10 mouse cellular contexts compared by ENCODE assay signal in genomic region chr10:22191035-22191434, GRCm38 (mm10). TPM values are rescaled to one million over a fixed set of nuclear protein-coding genes. Genes with fewer than 3 reads are reported as not detected.
DNase-seq lines count a peak whose midpoint lies in the region; ATAC-seq lines count a peak whose summit lies in the region.
"Not testable (repeated sequence)": the region's sequence is repeated elsewhere in the genome, so short reads cannot be mapped to it uniquely, and the experiment has no call there.
"Had no signal": no experiment of that assay in that cellular context is flagged by ENCODE, and none has a peak within 500 bp of the region (broad histone marks: within the 10 kb centered on the region; RNA-seq: fewer than 3 reads in every experiment).

No protein-coding gene starts in this region.

- H3K27ac ChIP-seq in forebrain, embryonic 13.5 days; heart, embryonic 13.5 days (replicated peaks); hindbrain, embryonic 16.5 days (ENCODE audit: low read depth, low read length); limb, embryonic 10.5 days; midbrain, embryonic 12.5 days (replicated peaks); neural tube, embryonic 13.5 days (replicated peaks): not testable (repeated sequence)

- H3K4me3 ChIP-seq in forebrain, embryonic 13.5 days; heart, embryonic 13.5 days; hindbrain, embryonic 16.5 days (ENCODE audit: low read length); limb, embryonic 10.5 days; midbrain, embryonic 12.5 days; neural tube, embryonic 13.5 days: not testable (repeated sequence)

- H3K4me1 ChIP-seq in forebrain, embryonic 13.5 days; heart, embryonic 13.5 days; hindbrain, embryonic 16.5 days (ENCODE audit: control insufficient read depth, insufficient read depth, low read depth, low read length); limb, embryonic 10.5 days; midbrain, embryonic 12.5 days; neural tube, embryonic 13.5 days (replicated peaks): not testable (repeated sequence)

- WGBS in forebrain, embryonic 13.5 days: 7% methylated on average over 7 of the region's 10 CpGs
- 4% methylated on average over 7 of the region's 10 CpGs for WGBS in heart, embryonic 13.5 days
- 7% methylated on average over 6 of the region's 10 CpGs for WGBS in hindbrain, embryonic 16.5 days
- 5% methylated on average over 10 of the region's 10 CpGs for WGBS in limb, embryonic 10.5 days
- WGBS in midbrain, embryonic 12.5 days: 7% methylated on average over 9 of the region's 10 CpGs
- WGBS in neural tube, embryonic 13.5 days: 7% methylated on average over 7 of the region's 10 CpGs

- not testable (repeated sequence) for H3K36me3 ChIP-seq in forebrain, embryonic 13.5 days (ENCODE audit: poor library complexity, severe bottlenecking); heart, embryonic 13.5 days; hindbrain, embryonic 16.5 days (ENCODE audit: control insufficient read depth, insufficient read depth, low read length); limb, embryonic 10.5 days; midbrain, embryonic 12.5 days; neural tube, embryonic 13.5 days

- not testable (repeated sequence) for H3K27me3 ChIP-seq in forebrain, embryonic 13.5 days; heart, embryonic 13.5 days (replicated peaks); hindbrain, embryonic 16.5 days (replicated peaks; ENCODE audit: control insufficient read depth, insufficient read depth, low read length); limb, embryonic 10.5 days (ENCODE audit: low read depth, poor library complexity, severe bottlenecking); midbrain, embryonic 12.5 days; neural tube, embryonic 13.5 days

- not testable (repeated sequence) for H3K9ac ChIP-seq in forebrain, embryonic 13.5 days; heart, embryonic 13.5 days; hindbrain, embryonic 16.5 days (ENCODE audit: low read depth, low read length); midbrain, embryonic 12.5 days (replicated peaks); neural tube, embryonic 13.5 days

- H3K4me2 ChIP-seq in forebrain, embryonic 13.5 days: peak overlapping the region; percentile 36
- H3K4me2 ChIP-seq in heart, embryonic 13.5 days: peak overlapping the region; percentile 33
- peak overlapping the region; percentile 32 for H3K4me2 ChIP-seq in hindbrain, embryonic 16.5 days (ENCODE audit: low read length)
- H3K4me2 ChIP-seq in midbrain, embryonic 12.5 days (replicated peaks): peak overlapping the region; percentile 30
- peak overlapping the region; percentile 36 for H3K4me2 ChIP-seq in neural tube, embryonic 13.5 days

- H3K9me3 ChIP-seq in forebrain, embryonic 13.5 days (replicated peaks); heart, embryonic 13.5 days; hindbrain, embryonic 16.5 days (ENCODE audit: control insufficient read depth, low read length); limb, embryonic 10.5 days (replicated peaks); midbrain, embryonic 12.5 days; neural tube, embryonic 13.5 days: not testable (repeated sequence)

- ATAC-seq in forebrain, embryonic 13.5 days: peak; percentile 74
- not testable (repeated sequence) for ATAC-seq in heart, embryonic 13.5 days (ENCODE audit: extremely low read depth, insufficient number of reproducible peaks, low FRiP score, low TSS enrichment)
- peak; percentile 86 for ATAC-seq in hindbrain, embryonic 16.5 days
- ATAC-seq in midbrain, embryonic 12.5 days (ENCODE audit: low FRiP score, low read depth): peak; percentile 80
- peak; percentile 84 for ATAC-seq in neural tube, embryonic 13.5 days (ENCODE audit: low read depth)

- peak; percentile 28 for DNase-seq in embryo, embryonic 9.5 days (ENCODE audit: extremely low spot score)
- peak; percentile 50 for DNase-seq in limb, embryonic 10.5 days (ENCODE audit: low spot score)

RNA-seq across cellular contexts. Expression of gene H60b, which starts 32.6 kb away (rescaled TPM):
- polyA plus RNA-seq in forebrain, embryonic 13.5 days (2015; fragmentation: Nextera tagmentation; extraction: Ambion mirVana): 0.61 and 0.81 TPM in 2 replicates
- polyA plus RNA-seq in heart, embryonic 13.5 days (2015; fragmentation: Nextera tagmentation; extraction: Ambion mirVana): 0.25 and 0.50 TPM in 2 replicates
- 0.15 and 0.24 TPM in 2 replicates for polyA plus RNA-seq in hindbrain, embryonic 16.5 days (2015; fragmentation: Nextera tagmentation; extraction: Ambion mirVana)
- polyA plus RNA-seq in limb, embryonic 10.5 days (2016; fragmentation: Nextera tagmentation; extraction: Ambion mirVana): 0.35 TPM in 1 of 2 replicates, not detected in the other
- 1.7 and 1.9 TPM in 2 replicates for polyA plus RNA-seq in midbrain, embryonic 12.5 days (2016; fragmentation: Nextera tagmentation; extraction: Ambion mirVana)
- polyA plus RNA-seq in neural tube, embryonic 13.5 days (2015; fragmentation: Nextera tagmentation; extraction: Ambion mirVana): 0.66 TPM in 1 of 2 replicates, not detected in the other
- polyA plus RNA-seq: erythroblast, embryonic 14.5 days; small intestine, adult 2 months; thymus, adult 2 months had no signal

RNA-seq across cellular contexts. Expression of gene Raet1e, which starts 32.7 kb away (rescaled TPM):
- polyA plus RNA-seq in forebrain, embryonic 13.5 days (2015; fragmentation: Nextera tagmentation; extraction: Ambion mirVana): 2.5 and 2.8 TPM in 2 replicates
- 2.9 and 3.5 TPM in 2 replicates for polyA plus RNA-seq in heart, embryonic 13.5 days (2015; fragmentation: Nextera tagmentation; extraction: Ambion mirVana)
- 0.30 and 0.85 TPM in 2 replicates for polyA plus RNA-seq in hindbrain, embryonic 16.5 days (2015; fragmentation: Nextera tagmentation; extraction: Ambion mirVana)
- polyA plus RNA-seq in limb, embryonic 10.5 days (2016; fragmentation: Nextera tagmentation; extraction: Ambion mirVana): 12.6 and 12.8 TPM in 2 replicates
- polyA plus RNA-seq in midbrain, embryonic 12.5 days (2016; fragmentation: Nextera tagmentation; extraction: Ambion mirVana): 8.5 and 10.3 TPM in 2 replicates
- polyA plus RNA-seq in neural tube, embryonic 13.5 days (2015; fragmentation: Nextera tagmentation; extraction: Ambion mirVana): 1.8 and 2.3 TPM in 2 replicates
- polyA plus RNA-seq: erythroblast, embryonic 14.5 days had no signal

RNA-seq across cellular contexts. Expression of gene E030030I06Rik, which starts 42.0 kb away (rescaled TPM):
- 8.9 and 10.3 TPM in 2 replicates for polyA plus RNA-seq in forebrain, embryonic 13.5 days (2015; fragmentation: Nextera tagmentation; extraction: Ambion mirVana)
- 12.3 and 16.2 TPM in 2 replicates for polyA plus RNA-seq in heart, embryonic 13.5 days (2015; fragmentation: Nextera tagmentation; extraction: Ambion mirVana)
- 2.0 and 2.2 TPM in 2 replicates for polyA plus RNA-seq in hindbrain, embryonic 16.5 days (2015; fragmentation: Nextera tagmentation; extraction: Ambion mirVana)
- polyA plus RNA-seq in limb, embryonic 10.5 days (2016; fragmentation: Nextera tagmentation; extraction: Ambion mirVana): 16.0 and 18.7 TPM in 2 replicates
- polyA plus RNA-seq in midbrain, embryonic 12.5 days (2016; fragmentation: Nextera tagmentation; extraction: Ambion mirVana): 18.2 and 24.7 TPM in 2 replicates
- polyA plus RNA-seq in neural tube, embryonic 13.5 days (2015; fragmentation: Nextera tagmentation; extraction: Ambion mirVana): 2.7 and 3.1 TPM in 2 replicates
- polyA plus RNA-seq: erythroblast, embryonic 14.5 days had no signal
